Mouse (Mus musculus) limb, embryonic 11.5 days (tissue): ENCODE measurements around the gene Apba1. TPM values are rescaled to one million over a fixed set of nuclear protein-coding genes. Genes with fewer than 3 reads are reported as not detected.

Experiments
- ATAC-seq: fragments of 200-750 bp; cut with Nextera tagmentation; 2 replicates; pipeline ENCODE4 v1.8.0; 2017; ENCODE audit warnings: low read depth; ENCODE audit not compliant: insufficient number of reproducible peaks, low FRiP score, low TSS enrichment
- DNase-seq: peaks from one replicate; pipeline ENCODE4 v3.0.0-alpha.2; 2015; ENCODE audit warnings: low spot score
- H3K27ac ChIP-seq: fragments of 300-500 bp; sonication (generic); replicated peaks from 2 replicates; pipeline ENCODE4 v1.5.1; 2014; ENCODE audit warnings: low read depth, mild to moderate bottlenecking, low read length
- H3K27me3 ChIP-seq: fragments of 300-500 bp; sonication (generic); 2 replicates; pipeline ENCODE4 v1.6.1; 2014; ENCODE audit warnings: mild to moderate bottlenecking, low read length, mixed read lengths; ENCODE audit not compliant: control insufficient read depth, insufficient read depth
- H3K36me3 ChIP-seq: fragments of 300-500 bp; sonication (generic); 2 replicates; pipeline ENCODE4 v1.6.1; 2014; ENCODE audit warnings: mild to moderate bottlenecking, low read length, moderate library complexity, mixed read lengths; ENCODE audit not compliant: control insufficient read depth, insufficient read depth
- H3K4me1 ChIP-seq: fragments of 300-500 bp; sonication (generic); 2 replicates; pipeline ENCODE4 v1.6.1; 2014; ENCODE audit warnings: low read length, mixed read lengths; ENCODE audit not compliant: control insufficient read depth, insufficient read depth
- H3K4me2 ChIP-seq: fragments of 300-500 bp; sonication (generic); 2 replicates; pipeline ENCODE4 v1.6.1; 2014; ENCODE audit warnings: low read depth, mild to moderate bottlenecking, moderate library complexity; ENCODE audit not compliant: severe bottlenecking
- H3K4me3 ChIP-seq: fragments of 300-500 bp; sonication (generic); 2 replicates; pipeline ENCODE4 v1.5.1; 2014; ENCODE audit warnings: low read depth, low read length
- H3K9ac ChIP-seq: fragments of 300-500 bp; sonication (generic); 2 replicates; pipeline ENCODE4 v1.6.1; 2014; ENCODE audit warnings: mild to moderate bottlenecking, low read length
- H3K9me3 ChIP-seq: fragments of 300-500 bp; sonication (generic); 2 replicates; pipeline ENCODE4 v1.6.1; 2016; ENCODE audit warnings: low read length; ENCODE audit not compliant: control insufficient read depth
- WGBS: fragments of 180-500 bp; shearing (Covaris S2); extraction: QIAGEN DNeasy Blood & Tissue Kit; methylation state at CpG from one replicate; pipeline ENCODE4 v1.1.7; 2014; 5-methylcytosine and 5-hydroxymethylcytosine counted together
- polyA plus RNA-seq: library from polyadenylated mRNA; unstranded; fragments of >200 nt; fragmentation: Nextera tagmentation; extraction: Ambion mirVana; gene quantifications from 2 replicates; pipeline ENCODE4 v1.2.1, GENCODE M21; 2014

Apba1 gene
- polyA plus RNA-seq, 1 experiment from 2014 or later: 0.13 TPM

DNA sequence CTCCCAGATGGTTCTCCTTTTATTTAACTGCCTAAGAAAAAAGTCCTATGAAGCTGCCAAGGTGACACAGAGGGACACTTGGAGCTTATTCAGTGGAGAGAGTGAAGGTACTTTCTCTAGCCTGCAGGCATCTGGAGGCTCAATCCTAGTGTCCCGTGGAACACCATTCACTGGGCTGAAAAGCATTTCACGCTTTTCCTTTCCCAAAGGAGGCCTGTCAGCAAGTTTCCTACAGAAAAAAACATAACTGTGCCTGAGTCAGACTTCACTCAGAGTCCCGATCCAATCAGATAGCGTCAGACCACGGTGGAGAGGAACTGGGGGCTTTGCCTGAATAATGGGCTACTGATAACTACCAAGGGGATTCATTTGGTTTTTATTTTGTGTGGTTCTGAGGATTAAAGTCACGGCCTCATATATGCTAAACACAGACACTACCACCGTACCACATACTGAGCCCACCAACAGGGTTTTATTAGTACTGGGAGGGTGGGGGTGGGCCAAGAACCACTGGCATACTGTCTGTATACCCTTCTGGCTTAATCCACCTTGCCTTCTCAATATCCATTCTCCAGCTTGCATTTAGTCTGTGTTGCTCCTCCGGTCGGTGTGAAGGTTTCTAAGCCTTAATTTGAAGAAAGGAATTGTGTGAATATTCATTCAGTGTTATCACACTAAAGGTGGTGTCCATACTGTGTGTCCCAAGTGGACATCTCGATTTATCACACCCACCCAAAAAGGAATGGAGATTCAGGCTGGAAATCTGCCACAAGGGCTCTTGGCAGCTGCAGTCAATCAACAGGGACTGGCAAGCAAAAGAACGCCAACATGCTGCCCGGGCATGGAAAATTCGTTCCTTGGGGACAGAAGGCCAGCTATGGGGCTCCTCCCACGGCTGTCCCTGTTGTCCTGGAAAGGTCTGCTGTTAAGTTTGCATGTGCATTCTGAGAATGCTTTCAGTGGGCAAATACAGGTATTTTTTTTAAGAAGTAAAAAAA is 75.3 kb downstream of the Apba1 start:
- ATAC-seq: no peak
- Histone ChIP-seq H3K27ac (no peak overlapping the region), H3K9ac (no peak overlapping the region), H3K27me3 (no peaks in the 10 kb centered on the region), H3K4me1 (no peaks in the 10 kb centered on the region), H3K4me2 (no peak overlapping the region), H3K36me3 (no peaks in the 10 kb centered on the region), H3K4me3 (no peak overlapping the region), H3K9me3 (no peaks in the 10 kb centered on the region)
- 77% methylated on average over 14 of the region's 14 CpGs for WGBS
- no peak for DNase-seq

DNA sequence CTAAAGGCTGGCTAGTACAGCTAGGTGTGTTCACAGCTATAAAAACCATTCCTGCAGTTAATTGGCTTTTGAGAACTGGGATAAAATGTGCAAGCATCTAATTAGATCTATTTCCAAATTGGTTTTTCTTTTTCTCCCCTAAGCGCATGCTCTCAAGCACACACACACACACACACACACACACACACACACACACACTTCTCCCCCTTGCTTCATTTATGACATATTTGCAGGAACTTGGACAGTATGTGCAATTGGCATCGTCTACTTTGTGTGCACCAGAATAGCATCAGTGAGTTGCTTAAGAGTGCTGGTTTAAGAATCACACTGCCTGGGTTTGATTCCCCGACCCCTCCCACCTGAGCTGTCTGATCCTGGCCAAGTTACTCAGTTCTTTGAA is 76.0 kb downstream of the Apba1 start:
- Histone ChIP-seq H3K9me3 (no peaks in the 10 kb centered on the region), H3K27me3 (no peaks in the 10 kb centered on the region), H3K4me3 (no peak overlapping the region), H3K27ac (no peak overlapping the region), H3K36me3 (no peaks in the 10 kb centered on the region), H3K4me2 (no peak overlapping the region), H3K4me1 (no peaks in the 10 kb centered on the region), H3K9ac (no peak overlapping the region)
- DNase-seq (no peak), ATAC-seq (no peak)
- 91% methylated on average over 3 of the region's 3 CpGs for whole genome bisulfite sequencing

DNA sequence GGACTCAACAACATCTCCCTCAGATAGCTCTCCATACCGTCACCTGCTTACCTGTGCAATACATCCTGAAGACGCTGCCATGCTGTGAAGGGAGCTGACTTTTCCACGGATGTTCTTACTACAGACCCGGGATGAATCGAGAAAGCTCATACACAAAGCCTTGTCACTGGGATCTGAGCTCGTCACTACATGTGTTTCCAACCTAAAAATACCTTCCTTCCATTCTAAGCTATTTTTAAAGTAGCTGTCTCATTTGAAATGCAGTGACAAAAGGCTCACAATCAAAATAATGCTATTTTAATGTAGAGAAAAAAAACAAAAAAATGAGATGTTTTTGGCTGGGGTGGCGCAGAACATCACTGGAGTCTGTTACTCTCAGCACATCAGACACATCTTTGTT is 97.1 kb downstream of the Apba1 start:
- DNase-seq: no peak
- no peaks in the 10 kb centered on the region for H3K27me3 ChIP-seq
- no peaks in the 10 kb centered on the region for H3K36me3 ChIP-seq
- no peaks in the 10 kb centered on the region for H3K9me3 ChIP-seq
- no peak overlapping the region for H3K27ac ChIP-seq
- H3K4me3 ChIP-seq: no peak overlapping the region
- no peaks in the 10 kb centered on the region for H3K4me1 ChIP-seq
- ATAC-seq: no peak
- H3K9ac ChIP-seq: no peak overlapping the region
- no peak overlapping the region for H3K4me2 ChIP-seq
- WGBS: 97% methylated on average over 7 of the region's 7 CpGs

DNA sequence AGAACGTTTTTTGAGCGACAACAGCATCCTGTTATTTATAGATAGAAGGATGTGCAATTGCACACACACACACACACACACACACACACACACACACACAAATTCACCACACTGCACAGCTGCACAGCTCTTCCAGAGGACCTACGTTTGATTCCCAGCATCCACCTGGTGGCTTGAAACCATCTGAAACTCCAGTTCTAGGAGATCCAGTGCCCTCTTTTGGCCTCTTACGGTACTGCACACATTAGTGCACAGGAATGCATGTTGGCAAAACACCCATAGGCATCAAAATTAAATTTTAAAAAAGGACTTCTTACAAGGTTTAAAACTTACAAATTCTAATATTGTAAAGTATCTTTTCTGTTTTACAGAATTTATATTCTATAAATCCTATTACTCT is 99.4 kb downstream of the Apba1 start:
- 91% methylated on average over 4 of the region's 4 CpGs for WGBS
- Histone ChIP-seq H3K36me3 (no peaks in the 10 kb centered on the region), H3K4me3 (no peak overlapping the region), H3K27ac (no peak overlapping the region), H3K27me3 (no peaks in the 10 kb centered on the region), H3K4me1 (no peaks in the 10 kb centered on the region), H3K9ac (no peak overlapping the region), H3K9me3 (no peaks in the 10 kb centered on the region), H3K4me2 (no peak overlapping the region)
- no peak for ATAC-seq
- no peak for DNase-seq

DNA sequence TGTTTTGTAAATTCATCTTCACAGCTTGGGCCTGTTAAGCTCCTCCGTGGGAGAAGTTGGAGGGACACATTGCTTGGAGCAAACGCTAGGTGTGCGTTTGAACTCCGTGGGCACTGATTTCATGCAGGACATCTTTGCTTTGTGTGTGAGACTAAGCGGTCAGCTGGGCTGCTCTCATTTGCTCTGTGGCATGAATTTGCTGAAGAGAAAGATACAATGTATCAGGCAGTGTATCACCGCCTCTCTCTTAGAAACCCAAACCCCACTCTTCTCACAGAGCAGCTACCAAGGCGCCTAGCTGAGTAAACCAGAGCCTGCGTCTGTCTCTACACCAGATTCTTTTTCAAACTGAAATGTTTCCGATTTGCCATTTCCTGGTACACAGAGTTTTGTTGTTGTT is 100.1 kb downstream of the Apba1 start:
- H3K4me2 ChIP-seq: no peak overlapping the region
- ATAC-seq: no peak
- H3K27ac ChIP-seq: no peak overlapping the region
- H3K9ac ChIP-seq: no peak overlapping the region
- no peaks in the 10 kb centered on the region for H3K4me1 ChIP-seq
- 96% methylated on average over 9 of the region's 9 CpGs for WGBS
- H3K27me3 ChIP-seq: no peaks in the 10 kb centered on the region
- no peaks in the 10 kb centered on the region for H3K36me3 ChIP-seq
- H3K4me3 ChIP-seq: no peak overlapping the region
- H3K9me3 ChIP-seq: no peaks in the 10 kb centered on the region
- no peak for DNase-seq

DNA sequence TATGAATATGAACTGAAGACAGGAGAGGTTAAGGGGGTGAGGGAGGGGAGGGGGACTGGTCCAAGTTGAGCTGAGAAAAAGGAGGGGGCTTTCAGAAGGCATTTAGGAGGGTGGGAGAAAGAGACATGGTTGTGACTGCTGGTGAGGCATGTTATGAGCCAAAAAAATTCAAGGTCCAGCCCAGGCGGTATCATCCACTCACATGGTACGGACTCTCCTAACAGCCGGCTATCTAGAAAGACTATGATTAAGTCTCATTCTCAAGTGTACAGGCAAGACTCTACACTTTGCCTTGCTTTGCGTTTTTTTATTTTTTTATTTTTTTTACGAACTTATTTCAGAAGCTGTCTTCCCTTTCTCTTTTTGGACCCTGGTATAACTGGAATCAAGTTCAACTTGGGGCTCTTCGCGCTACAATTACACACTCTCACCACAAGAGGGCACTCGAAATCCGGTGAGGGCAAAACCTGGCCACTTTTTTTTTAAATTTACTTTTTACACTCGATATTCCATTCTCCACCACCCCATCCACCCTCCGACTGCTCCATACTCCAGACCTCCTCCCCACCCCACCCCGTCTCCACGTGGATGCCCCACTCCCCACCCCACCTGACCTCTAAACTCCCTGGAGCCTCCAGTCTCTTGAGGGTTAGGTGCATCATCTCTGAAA is 101.6 kb downstream of the Apba1 start:
- 34% methylated on average over 13 of the region's 13 CpGs for WGBS
- Histone ChIP-seq H3K4me3 (no peak overlapping the region), H3K4me2 (no peak overlapping the region), H3K27me3 (no peaks in the 10 kb centered on the region), H3K9me3 (no peaks in the 10 kb centered on the region), H3K9ac (no peak overlapping the region), H3K36me3 (no peaks in the 10 kb centered on the region), H3K27ac (no peak overlapping the region), H3K4me1 (no peaks in the 10 kb centered on the region)
- ATAC-seq (no peak), DNase-seq (peak; percentile 50)

DNA sequence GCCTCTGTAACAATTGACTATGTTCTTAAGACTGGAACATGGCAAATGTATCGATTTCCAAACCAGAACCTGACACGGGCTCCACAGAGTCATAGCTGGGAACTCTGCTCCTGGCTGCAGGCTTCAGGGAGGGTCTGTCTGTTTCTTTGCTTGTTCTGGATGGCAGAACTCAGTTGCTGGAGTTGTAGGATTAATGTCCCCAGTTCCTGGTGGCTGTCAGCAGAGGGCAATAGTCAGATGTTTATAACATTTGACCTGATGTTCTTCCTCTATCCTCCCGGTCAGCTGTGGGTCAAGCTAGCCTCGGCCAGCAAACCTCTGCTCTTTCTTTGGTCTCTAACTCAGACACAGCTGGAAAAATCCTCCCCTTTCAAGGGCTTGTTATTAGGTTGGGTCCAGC is 104.0 kb downstream of the Apba1 start:
- no peaks in the 10 kb centered on the region for H3K9me3 ChIP-seq
- ATAC-seq (no peak), DNase-seq (no peak)
- H3K4me1 ChIP-seq: no peaks in the 10 kb centered on the region
- H3K4me2 ChIP-seq: no peak overlapping the region
- H3K4me3 ChIP-seq: no peak overlapping the region
- no peak overlapping the region for H3K9ac ChIP-seq
- no peaks in the 10 kb centered on the region for H3K27me3 ChIP-seq
- no peak overlapping the region for H3K27ac ChIP-seq
- 50% methylated on average over 4 of the region's 4 CpGs for WGBS
- H3K36me3 ChIP-seq: no peaks in the 10 kb centered on the region

DNA sequence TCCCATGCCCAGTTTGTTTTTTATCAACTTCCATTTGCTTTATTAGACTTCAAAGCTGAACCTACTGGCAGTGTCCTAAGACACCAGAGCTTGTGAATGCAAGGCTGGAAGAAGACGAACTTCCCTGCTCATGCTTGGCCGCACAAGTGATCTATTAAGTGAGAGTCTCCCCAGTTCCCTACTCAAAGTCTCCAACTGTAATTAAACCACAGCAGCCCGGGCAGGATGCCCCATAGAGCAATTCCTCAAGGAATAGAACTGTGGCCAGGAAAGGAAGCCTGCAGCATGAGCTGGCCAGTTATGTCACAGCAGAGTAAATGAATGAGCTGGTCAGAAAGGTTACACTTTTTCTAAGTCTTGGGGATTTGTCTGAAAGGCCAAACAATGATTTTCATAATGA is 105.3 kb downstream of the Apba1 start:
- Histone ChIP-seq H3K4me3 (no peak overlapping the region), H3K9ac (no peak overlapping the region), H3K4me2 (no peak overlapping the region), H3K27ac (no peak overlapping the region), H3K9me3 (no peaks in the 10 kb centered on the region), H3K4me1 (no peaks in the 10 kb centered on the region), H3K36me3 (no peaks in the 10 kb centered on the region), H3K27me3 (no peaks in the 10 kb centered on the region)
- no peak for ATAC-seq
- no peak for DNase-seq
- 58% methylated on average over 3 of the region's 3 CpGs for WGBS
